Mouse (Mus musculus) heart, embryonic 11.5 days (tissue): Measurements from ENCODE around the gene Myod1. TPM values are rescaled to one million over a fixed set of nuclear protein-coding genes. Genes with fewer than 3 reads are reported as not detected.
A peak's percentile ranks its signal among the peaks of the same experiment; 100 is the strongest.

Experiments
- ATAC-seq: fragments of 200-750 bp; cut with Nextera tagmentation; replicated peaks from 2 replicates; pipeline ENCODE4 v1.8.0; 2017; ENCODE audit warnings: moderate library complexity; ENCODE audit not compliant: insufficient number of reproducible peaks, low FRiP score, low TSS enrichment
- H3K27ac ChIP-seq: fragments of 300-500 bp; sonication (generic); 2 replicates; pipeline ENCODE4 v1.5.1; 2014; ENCODE audit warnings: mild to moderate bottlenecking, low read depth, low read length
- H3K27me3 ChIP-seq: fragments of 300-500 bp; sonication (generic); 2 replicates; pipeline ENCODE4 v1.6.1; 2014; ENCODE audit warnings: mild to moderate bottlenecking, low read length, mixed read lengths; ENCODE audit not compliant: control insufficient read depth, insufficient read depth
- H3K36me3 ChIP-seq: fragments of 300-500 bp; sonication (generic); 2 replicates; pipeline ENCODE4 v1.6.1; 2014; ENCODE audit warnings: mild to moderate bottlenecking, low read length, moderate library complexity, mixed read lengths; ENCODE audit not compliant: control insufficient read depth, insufficient read depth
- H3K4me1 ChIP-seq: fragments of 300-500 bp; sonication (generic); 2 replicates; pipeline ENCODE4 v1.6.1; 2014; ENCODE audit warnings: low read length; ENCODE audit not compliant: control insufficient read depth, insufficient read depth
- H3K4me2 ChIP-seq: fragments of 300-500 bp; sonication (generic); 2 replicates; pipeline ENCODE4 v1.6.1; 2014; ENCODE audit warnings: mild to moderate bottlenecking, moderate library complexity
- H3K4me3 ChIP-seq: fragments of 300-500 bp; sonication (generic); 2 replicates; pipeline ENCODE4 v1.5.1; 2014; ENCODE audit warnings: low read depth, low read length
- H3K9ac ChIP-seq: fragments of 300-500 bp; sonication (generic); 2 replicates; pipeline ENCODE4 v1.6.1; 2014; ENCODE audit warnings: mild to moderate bottlenecking, low read depth, low read length, moderate library complexity
- H3K9me3 ChIP-seq: fragments of 300-500 bp; sonication (generic); replicated peaks from 2 replicates; pipeline ENCODE4 v1.6.1; 2016; ENCODE audit warnings: low read length; ENCODE audit not compliant: control insufficient read depth
- WGBS: fragments of 180-500 bp; shearing (Covaris S2); extraction: QIAGEN DNeasy Blood & Tissue Kit; methylation state at CpG from one replicate; pipeline ENCODE4 v1.1.7; 2014; ENCODE audit not compliant: insufficient replicate concordance; 5-methylcytosine and 5-hydroxymethylcytosine counted together
- polyA plus RNA-seq: library from polyadenylated mRNA; unstranded; fragments of >200 nt; fragmentation: Nextera tagmentation; extraction: Ambion mirVana; gene quantifications from 2 replicates; pipeline ENCODE4 v1.2.1, GENCODE M21; 2014

Myod1 gene
- polyA plus RNA-seq, 1 experiment from 2014 or later, result 1.5 TPM

GRCm38 (mm10) chr7:46378123-46378522, 1.8 kb downstream of the Myod1 start:
- Histone ChIP-seq H3K27me3 (peaks cover 79% of the 10 kb centered on the region), H3K9me3 (no peaks in the 10 kb centered on the region), H3K27ac (no peak overlapping the region), H3K4me1 (no peaks in the 10 kb centered on the region), H3K4me2 (peak overlapping the region; percentile 34), H3K9ac (no peak overlapping the region), H3K36me3 (no peaks in the 10 kb centered on the region), H3K4me3 (no peak overlapping the region)
- ATAC-seq, result no peak
- 5% methylated on average over 22 of the region's 22 CpGs for WGBS

GRCm38 (mm10) chr7:46378983-46379382, 2.7 kb downstream of the Myod1 start:
- Histone ChIP-seq H3K4me3 (no peak overlapping the region), H3K9ac (no peak overlapping the region), H3K4me1 (no peaks in the 10 kb centered on the region), H3K36me3 (no peaks in the 10 kb centered on the region), H3K27me3 (peaks cover 72% of the 10 kb centered on the region), H3K27ac (no peak overlapping the region), H3K9me3 (no peaks in the 10 kb centered on the region), H3K4me2 (no peak overlapping the region)
- WGBS, result 9% methylated on average over 16 of the region's 16 CpGs
- no peak for ATAC-seq

- Histone ChIP-seq H3K27ac (no peak overlapping the region), H3K9ac (no peak overlapping the region), H3K36me3 (no peaks in the 10 kb centered on the region), H3K27me3 (peaks cover 57% of the 10 kb centered on the region), H3K9me3 (no peaks in the 10 kb centered on the region), H3K4me1 (no peaks in the 10 kb centered on the region), H3K4me2 (no peak overlapping the region), H3K4me3 (no peak overlapping the region)
- ATAC-seq, result no peak
- 61% methylated on average over 9 of the region's 9 CpGs for WGBS
These were observed 4.4 kb downstream of the Myod1 start for GRCm38 (mm10) chr7:46380625-46381024.

- H3K27ac ChIP-seq, result no peak overlapping the region
- H3K4me3 ChIP-seq, result no peak overlapping the region
- WGBS, result 82% methylated on average over 3 of the region's 3 CpGs
- no peaks in the 10 kb centered on the region for H3K4me1 ChIP-seq
- ATAC-seq, result no peak
- no peak overlapping the region for H3K4me2 ChIP-seq
- H3K9me3 ChIP-seq, result no peaks in the 10 kb centered on the region
- H3K36me3 ChIP-seq, result no peaks in the 10 kb centered on the region
- H3K27me3 ChIP-seq, result peaks cover 5% of the 10 kb centered on the region
- H3K9ac ChIP-seq, result no peak overlapping the region
These were observed 11.2 kb downstream of the Myod1 start for GRCm38 (mm10) chr7:46387430-46387829.

- WGBS, result 81% methylated on average over 10 of the region's 10 CpGs
These were observed 13.3 kb downstream of the Myod1 start for GRCm38 (mm10) chr7:46389456-46390085.

GRCm38 (mm10) chr7:46390226-46390625, 14.0 kb downstream of the Myod1 start:
- Histone ChIP-seq H3K4me2 (no peak overlapping the region), H3K36me3 (no peaks in the 10 kb centered on the region), H3K9me3 (no peaks in the 10 kb centered on the region), H3K27ac (no peak overlapping the region), H3K27me3 (peaks cover 26% of the 10 kb centered on the region), H3K4me1 (no peaks in the 10 kb centered on the region), H3K4me3 (no peak overlapping the region), H3K9ac (no peak overlapping the region)
- no peak for ATAC-seq
- 63% methylated on average over 4 of the region's 4 CpGs for WGBS

More at GRCm38 (mm10) chr7:46389456-46390085, 13.3 kb downstream of the Myod1 start:
- no peaks in the 10 kb centered on the region for H3K4me1 ChIP-seq
- H3K9me3 ChIP-seq, result no peaks in the 10 kb centered on the region
- no peak overlapping the region for H3K9ac ChIP-seq
- H3K27ac ChIP-seq, result no peak overlapping the region
- H3K27me3 ChIP-seq, result peaks cover 20% of the 10 kb centered on the region
- H3K4me2 ChIP-seq, result no peak overlapping the region
- H3K4me3 ChIP-seq, result no peak overlapping the region
- ATAC-seq, result no peak
- H3K36me3 ChIP-seq, result no peaks in the 10 kb centered on the region

- Histone ChIP-seq H3K27me3 (peaks cover 36% of the 10 kb centered on the region), H3K9ac (no peak overlapping the region), H3K4me2 (no peak overlapping the region), H3K4me3 (no peak overlapping the region), H3K9me3 (no peaks in the 10 kb centered on the region), H3K27ac (no peak overlapping the region), H3K4me1 (peaks cover 4% of the 10 kb centered on the region), H3K36me3 (no peaks in the 10 kb centered on the region)
- no peak for ATAC-seq
- 58% methylated on average over 5 of the region's 5 CpGs for WGBS
These were observed 15.4 kb downstream of the Myod1 start for GRCm38 (mm10) chr7:46391701-46392100.

GRCm38 (mm10) chr7:46393116-46393515, 16.8 kb downstream of the Myod1 start:
- H3K27me3 ChIP-seq, result peaks cover 50% of the 10 kb centered on the region
- ATAC-seq, result no peak
- no peak overlapping the region for H3K4me3 ChIP-seq
- no peaks in the 10 kb centered on the region for H3K9me3 ChIP-seq
- peaks cover 4% of the 10 kb centered on the region for H3K4me1 ChIP-seq
- H3K9ac ChIP-seq, result no peak overlapping the region
- WGBS, result 0% methylated on average over 2 of the region's 2 CpGs
- no peak overlapping the region for H3K4me2 ChIP-seq
- H3K27ac ChIP-seq, result no peak overlapping the region
- no peaks in the 10 kb centered on the region for H3K36me3 ChIP-seq
